Mouse (Mus musculus) kidney, adult 2 months (tissue): ENCODE results near the gene Peg3.

ENCODE experiments used
- CTCF ChIP-seq: fragments of 200-500 bp; conservative IDR thresholded peaks from 2 replicates; pipeline ENCODE4 v1.5.1; 2011; ENCODE audit warnings: low read depth, mild to moderate bottlenecking, control low read depth, low read length, moderate library complexity, mixed read lengths; ENCODE audit not compliant: insufficient read depth, insufficient read length
- POLR2A ChIP-seq: fragments of 200-500 bp; IDR thresholded peaks from one replicate; pipeline ENCODE4 v1.6.1; 2011; ENCODE audit warnings: low read depth, low read length, control low read depth

DNA sequence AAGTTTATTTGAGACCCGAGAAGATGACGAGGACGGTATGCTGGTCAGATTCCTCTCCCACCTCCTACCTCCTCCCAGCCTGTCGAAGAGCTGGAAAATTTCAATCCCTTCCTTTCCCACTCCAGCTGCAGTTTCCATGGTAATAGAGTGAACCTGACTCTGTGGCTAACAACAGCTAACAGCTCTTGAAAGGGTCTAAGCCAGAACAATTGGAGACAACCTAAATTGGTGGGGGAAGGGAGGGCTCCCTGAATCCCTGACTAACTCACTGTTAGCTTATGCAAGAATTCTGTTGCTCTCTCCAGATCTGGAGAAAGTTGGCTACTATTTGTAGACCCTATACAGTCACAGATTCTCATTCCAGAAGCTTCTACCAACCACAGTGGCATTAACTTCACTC is 23.2 kb upstream of the Peg3 start:
- TF ChIP-seq CTCF, result no peak
- TF ChIP-seq POLR2A, result no peak
